Mouse (Mus musculus): ENCODE data around the gene Anks1. TPM values are rescaled to one million over a fixed set of nuclear protein-coding genes. Genes with fewer than 3 reads are reported as not detected.

Anks1 gene
- polyA plus RNA-seq, 1 experiment = 19.1 TPM

GRCm38 (mm10) chr17:28005393-28005792 lies 96.3 kb downstream of the Anks1 start:
- H3K36me3 ChIP-seq (replicated peaks; ENCODE audit: low read length) = peaks cover 72% of the 10 kb centered on the region
- no peaks in the 10 kb centered on the region for H3K27me3 ChIP-seq (replicated peaks)
- TF ChIP-seq GATA1 (IDR thresholded peaks at IDR 0.05; ENCODE audit: borderline replicate concordance, low read length) (no peak), FLI1 (IDR thresholded peaks at IDR 0.05; ENCODE audit: low read length) (no peak)
- H3K9me3 ChIP-seq = no peaks in the 10 kb centered on the region
- no peak overlapping the region for H3K4me3 ChIP-seq (replicated peaks)
- peaks cover 91% of the 10 kb centered on the region for H3K4me1 ChIP-seq

GRCm38 (mm10) chr17:28006208-28006607 lies 97.1 kb downstream of the Anks1 start:
- H3K4me3 ChIP-seq (replicated peaks) = peak overlapping the region; percentile 93
- H3K9me3 ChIP-seq = no peaks in the 10 kb centered on the region
- H3K27me3 ChIP-seq (replicated peaks) = no peaks in the 10 kb centered on the region
- peaks cover 91% of the 10 kb centered on the region for H3K4me1 ChIP-seq
- TF ChIP-seq GATA1 (IDR thresholded peaks at IDR 0.05; ENCODE audit: borderline replicate concordance, low read length) (no peak), FLI1 (IDR thresholded peaks at IDR 0.05; ENCODE audit: low read length) (no peak)
- H3K36me3 ChIP-seq (replicated peaks; ENCODE audit: low read length) = peaks cover 73% of the 10 kb centered on the region

- H3K4me3 ChIP-seq (replicated peaks) = peak overlapping the region; percentile 93
- H3K4me1 ChIP-seq = peaks cover 91% of the 10 kb centered on the region
- H3K36me3 ChIP-seq (replicated peaks; ENCODE audit: low read length) = peaks cover 73% of the 10 kb centered on the region
- TF ChIP-seq FLI1 (IDR thresholded peaks at IDR 0.05; ENCODE audit: low read length) (no peak), GATA1 (IDR thresholded peaks at IDR 0.05; ENCODE audit: borderline replicate concordance, low read length) (no peak)
- H3K9me3 ChIP-seq = no peaks in the 10 kb centered on the region
- no peaks in the 10 kb centered on the region for H3K27me3 ChIP-seq (replicated peaks)
Observed at GRCm38 (mm10) chr17:28006611-28007010, 97.5 kb downstream of the Anks1 start.

- H3K27me3 ChIP-seq (replicated peaks) = no peaks in the 10 kb centered on the region
- H3K9me3 ChIP-seq = no peaks in the 10 kb centered on the region
- H3K4me1 ChIP-seq = peaks cover 91% of the 10 kb centered on the region
- peaks cover 75% of the 10 kb centered on the region for H3K36me3 ChIP-seq (replicated peaks; ENCODE audit: low read length)
- peak overlapping the region; percentile 93 for H3K4me3 ChIP-seq (replicated peaks)
- TF ChIP-seq GATA1 (IDR thresholded peaks at IDR 0.05; ENCODE audit: borderline replicate concordance, low read length) (no peak), FLI1 (IDR thresholded peaks at IDR 0.05; ENCODE audit: low read length) (no peak)
Observed at GRCm38 (mm10) chr17:28007179-28007811, 98.2 kb downstream of the Anks1 start.

- Histone ChIP-seq H3K27me3 (replicated peaks) (no peaks in the 10 kb centered on the region), H3K4me1 (peaks cover 93% of the 10 kb centered on the region), H3K36me3 (replicated peaks; ENCODE audit: low read length) (peaks cover 69% of the 10 kb centered on the region), H3K4me3 (replicated peaks) (peak overlapping the region; percentile 93), H3K9me3 (no peaks in the 10 kb centered on the region)
- TF ChIP-seq GATA1 (IDR thresholded peaks at IDR 0.05; ENCODE audit: borderline replicate concordance, low read length) (no peak), FLI1 (IDR thresholded peaks at IDR 0.05; ENCODE audit: low read length) (no peak)
Observed at GRCm38 (mm10) chr17:28007857-28008564, 98.9 kb downstream of the Anks1 start.

GRCm38 (mm10) chr17:28008565-28008981 lies 99.5 kb downstream of the Anks1 start:
- Histone ChIP-seq H3K4me3 (replicated peaks) (peak overlapping the region; percentile 93), H3K4me1 (peaks cover 94% of the 10 kb centered on the region), H3K9me3 (no peaks in the 10 kb centered on the region), H3K27me3 (replicated peaks) (no peaks in the 10 kb centered on the region), H3K36me3 (replicated peaks; ENCODE audit: low read length) (peaks cover 64% of the 10 kb centered on the region)
- TF ChIP-seq GATA1 (IDR thresholded peaks at IDR 0.05; ENCODE audit: borderline replicate concordance, low read length) (no peak), FLI1 (IDR thresholded peaks at IDR 0.05; ENCODE audit: low read length) (no peak)

- Histone ChIP-seq H3K4me3 (replicated peaks) (peak overlapping the region; percentile 93), H3K4me1 (peaks cover 94% of the 10 kb centered on the region), H3K27me3 (replicated peaks) (no peaks in the 10 kb centered on the region), H3K36me3 (replicated peaks; ENCODE audit: low read length) (peaks cover 60% of the 10 kb centered on the region), H3K9me3 (no peaks in the 10 kb centered on the region)
- no peak for TF ChIP-seq GATA1 (IDR thresholded peaks at IDR 0.05; ENCODE audit: borderline replicate concordance, low read length)
- TF ChIP-seq FLI1 (IDR thresholded peaks at IDR 0.05; ENCODE audit: low read length) = no peak
Observed at GRCm38 (mm10) chr17:28009066-28009715, 100.1 kb downstream of the Anks1 start.

- Histone ChIP-seq H3K27me3 (replicated peaks) (no peaks in the 10 kb centered on the region), H3K4me3 (replicated peaks) (peak overlapping the region; percentile 93), H3K9me3 (no peaks in the 10 kb centered on the region), H3K36me3 (replicated peaks; ENCODE audit: low read length) (peaks cover 55% of the 10 kb centered on the region), H3K4me1 (peaks cover 99% of the 10 kb centered on the region)
- TF ChIP-seq GATA1 (IDR thresholded peaks at IDR 0.05; ENCODE audit: borderline replicate concordance, low read length) = no peak
- TF ChIP-seq FLI1 (IDR thresholded peaks at IDR 0.05; ENCODE audit: low read length) = no peak
Observed at GRCm38 (mm10) chr17:28009716-28010114, 100.6 kb downstream of the Anks1 start.

- TF ChIP-seq FLI1 (IDR thresholded peaks at IDR 0.05; ENCODE audit: low read length) = no peak
- TF ChIP-seq GATA1 (IDR thresholded peaks at IDR 0.05; ENCODE audit: borderline replicate concordance, low read length) = no peak
- Histone ChIP-seq H3K4me3 (replicated peaks) (peak overlapping the region; percentile 84), H3K27me3 (replicated peaks) (no peaks in the 10 kb centered on the region), H3K36me3 (replicated peaks; ENCODE audit: low read length) (peaks cover 43% of the 10 kb centered on the region), H3K4me1 (peaks cover 99% of the 10 kb centered on the region), H3K9me3 (no peaks in the 10 kb centered on the region)
Observed at GRCm38 (mm10) chr17:28010925-28011324, 101.8 kb downstream of the Anks1 start.

GRCm38 (mm10) chr17:28012851-28013250 lies 103.7 kb downstream of the Anks1 start:
- Histone ChIP-seq H3K4me1 (peaks cover 100% of the 10 kb centered on the region), H3K4me3 (replicated peaks) (peak overlapping the region; percentile 91)

More at GRCm38 (mm10) chr17:28012851-28013250, 103.7 kb downstream of the Anks1 start:
- Histone ChIP-seq H3K36me3 (replicated peaks; ENCODE audit: low read length) (peaks cover 52% of the 10 kb centered on the region), H3K27me3 (replicated peaks) (no peaks in the 10 kb centered on the region), H3K9me3 (no peaks in the 10 kb centered on the region)
- TF ChIP-seq FLI1 (IDR thresholded peaks at IDR 0.05; ENCODE audit: low read length) (no peak), GATA1 (IDR thresholded peaks at IDR 0.05; ENCODE audit: borderline replicate concordance, low read length) (peak; percentile 37; the same call in 1 of the 3 replicates)

Data from megakaryocyte, embryonic 14.5 days (primary cell).